Mouse (Mus musculus): ENCODE measurements around the gene Gm21973.

Gene Gm21973

DNA sequence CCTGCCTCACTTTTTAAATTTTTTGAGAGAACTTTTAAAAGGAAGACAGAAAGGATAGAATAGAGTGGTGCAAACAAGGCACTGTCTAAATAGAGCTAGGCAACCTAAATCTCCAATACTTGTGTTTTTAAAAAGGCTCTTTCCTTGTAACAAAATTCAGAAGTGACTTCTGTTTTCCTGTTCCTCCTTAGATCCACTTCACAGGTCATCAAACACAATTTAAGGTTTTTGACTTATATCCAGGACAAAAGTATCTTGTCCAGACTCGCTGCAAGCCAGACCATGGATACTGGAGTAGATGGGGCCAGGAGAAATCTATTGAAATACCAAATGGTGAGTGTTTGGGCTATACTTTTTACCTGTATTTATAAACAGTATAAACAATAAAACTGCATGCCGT is at the start of gene Gm21973:
Gene Gm21973, plus strand, starts transcription at position 301 of the 400 bp plus-strand sequence.
- DNase-seq (ENCODE audit: extremely low spot score, low spot score): no peak

DNA sequence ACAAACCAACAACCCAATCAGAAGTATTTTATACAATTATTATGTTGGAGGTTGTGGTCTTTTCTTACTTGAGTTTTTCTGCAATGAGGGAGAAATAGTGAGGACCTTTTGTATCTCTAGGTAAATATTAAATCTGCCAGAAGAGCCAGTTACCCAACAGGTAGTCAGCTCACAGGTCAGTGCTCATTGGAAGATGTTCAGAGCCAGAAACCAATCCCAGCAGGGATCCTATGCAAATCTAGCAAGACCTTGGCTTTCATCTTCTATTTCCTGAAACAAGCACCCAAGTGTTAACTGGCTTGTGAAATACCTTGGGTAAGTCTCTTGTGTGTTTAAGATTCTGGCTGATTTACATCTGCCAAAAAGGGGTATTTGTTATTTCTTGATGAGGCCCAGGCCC is 48.8 kb upstream of the Gm21973 start:
- DNase-seq (ENCODE audit: extremely low spot score, low spot score): no peak

DNA sequence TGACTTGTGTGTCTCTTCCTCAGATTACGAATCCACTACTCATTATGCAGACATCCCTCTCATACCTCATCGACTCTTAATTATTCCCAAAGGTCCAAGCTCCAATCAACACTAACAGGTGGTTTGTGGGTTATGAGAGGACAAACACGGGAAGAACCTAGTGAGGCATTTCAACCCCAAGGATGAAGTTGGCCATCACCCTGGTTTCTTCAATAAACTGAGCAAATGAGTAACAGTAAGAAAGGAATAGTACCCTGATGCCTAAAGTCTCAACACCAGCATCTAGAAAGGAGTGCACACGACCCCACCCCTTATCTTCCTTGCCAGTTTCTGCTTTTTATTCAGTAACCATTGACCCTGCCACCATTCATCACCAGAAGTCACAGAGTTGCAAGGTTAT is 47.7 kb upstream of the Gm21973 start:
- no peak for DNase-seq (ENCODE audit: extremely low spot score, low spot score)

DNA sequence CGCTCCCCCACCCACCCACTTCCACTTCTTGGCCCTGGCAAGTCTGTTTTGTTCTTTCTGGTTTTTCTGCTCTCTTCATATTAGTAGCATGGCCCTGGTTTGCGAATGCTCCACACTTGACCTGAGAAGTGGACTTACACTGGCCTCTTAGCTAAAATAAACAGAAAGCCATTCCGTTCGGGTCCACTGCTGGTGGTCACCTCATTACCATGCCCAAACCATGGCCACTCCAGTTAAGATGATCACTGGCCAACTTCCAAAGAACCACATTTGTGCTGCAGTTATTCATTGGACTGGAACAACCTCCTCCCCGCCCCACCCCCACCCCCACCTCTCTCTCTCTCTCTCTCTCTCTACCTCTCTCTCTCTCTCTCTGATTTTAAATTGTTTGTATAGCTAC is 43.6 kb upstream of the Gm21973 start:
- no peak for DNase-seq (ENCODE audit: extremely low spot score, low spot score)

DNA sequence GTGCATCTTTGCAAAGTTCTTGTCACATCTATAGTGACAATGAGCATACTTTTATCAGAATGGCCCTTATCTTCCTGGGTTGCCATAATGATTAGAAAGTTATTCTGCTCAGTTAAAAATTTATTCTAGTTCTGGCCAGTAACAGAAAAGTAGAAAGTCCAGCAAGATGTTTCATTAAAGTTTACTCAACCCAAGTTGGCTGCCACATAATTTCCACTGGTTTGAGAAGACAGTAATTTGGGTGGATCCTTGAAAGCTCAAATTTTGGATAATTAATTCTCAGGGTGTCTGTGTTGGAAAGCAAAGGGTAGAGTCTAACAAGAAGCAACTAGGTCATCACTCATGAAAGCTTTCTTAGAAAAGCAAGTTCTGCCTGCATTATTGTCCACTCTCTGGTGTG is 41.5 kb upstream of the Gm21973 start:
- DNase-seq (ENCODE audit: extremely low spot score, low spot score): no peak

DNA sequence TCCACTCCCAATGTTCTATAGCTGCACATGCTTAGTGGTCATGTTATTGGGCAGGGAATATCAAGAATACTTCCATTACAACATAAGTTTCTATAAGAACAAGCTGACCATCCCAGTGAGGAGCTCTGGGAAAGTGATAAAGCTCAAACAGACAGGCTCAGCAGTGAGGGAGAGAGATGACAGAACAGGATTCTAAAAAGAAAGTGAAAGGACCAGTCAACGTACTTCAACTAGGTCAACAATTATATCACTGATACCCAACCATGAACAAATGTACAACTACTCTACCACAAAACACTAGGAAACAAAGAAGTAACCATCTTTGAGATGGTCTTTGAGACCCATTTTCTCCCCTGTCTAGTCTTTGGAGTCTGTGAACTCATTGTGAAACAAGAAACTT is 28.6 kb upstream of the Gm21973 start:
- DNase-seq (ENCODE audit: extremely low spot score, low spot score): no peak

DNA sequence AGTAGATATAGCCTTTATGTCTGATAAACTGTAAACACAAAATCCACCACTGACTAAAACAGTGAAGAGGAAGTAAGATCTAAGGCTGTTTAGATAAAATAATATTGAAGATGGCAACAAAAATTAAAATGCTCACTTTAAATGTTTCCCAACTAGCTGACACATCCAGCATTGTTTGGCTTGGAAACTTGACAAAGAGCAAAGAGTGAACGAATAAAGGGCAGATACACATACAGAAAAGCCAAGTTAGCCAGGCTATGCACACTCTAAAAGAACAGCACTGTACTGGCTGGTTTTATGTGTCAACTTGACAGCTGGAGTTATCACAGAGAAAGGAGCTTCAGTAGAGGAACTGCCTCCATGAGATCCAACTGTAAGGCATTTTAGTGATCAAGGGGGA is 27.1 kb upstream of the Gm21973 start:
- DNase-seq (ENCODE audit: extremely low spot score, low spot score): no peak

DNA sequence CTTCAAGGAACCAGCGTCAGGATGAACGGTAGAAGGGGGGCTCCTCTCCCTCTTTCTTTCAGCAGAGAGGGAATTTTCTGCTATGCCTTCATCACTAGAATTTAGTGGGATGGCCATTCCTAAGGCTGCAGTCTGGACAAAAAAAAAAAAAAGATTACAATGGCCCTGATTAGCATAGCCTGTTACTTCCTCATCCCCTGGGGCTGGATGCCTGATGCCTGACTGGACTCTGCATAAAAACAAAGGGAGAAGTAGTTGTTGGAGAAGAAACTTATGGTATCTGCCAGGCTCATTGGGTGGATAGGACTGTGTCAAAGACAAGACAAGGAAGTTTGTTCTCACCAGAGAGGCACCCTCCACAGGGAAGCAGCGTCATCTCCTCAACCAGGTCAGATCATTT is 25.7 kb upstream of the Gm21973 start:
- no peak for DNase-seq (ENCODE audit: extremely low spot score, low spot score)

DNA sequence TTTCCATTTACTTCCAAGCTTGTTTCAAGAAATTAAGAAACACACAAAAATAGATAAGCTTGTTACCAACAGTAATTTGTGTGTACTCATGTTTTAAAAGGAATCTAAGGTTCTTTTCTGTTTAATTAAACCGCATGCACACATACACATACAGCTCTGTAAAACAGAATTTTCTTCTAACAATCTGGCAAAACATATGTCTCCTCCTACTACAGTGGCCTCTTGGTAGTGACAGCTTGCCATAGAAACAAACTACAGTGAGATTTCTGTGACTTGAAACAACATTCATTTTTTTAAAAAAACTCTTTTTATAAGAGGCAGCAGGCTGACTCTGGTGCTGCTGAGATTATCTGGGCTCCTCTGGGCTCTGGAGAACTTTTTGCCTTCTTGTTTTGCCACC is 18.7 kb upstream of the Gm21973 start:
- DNase-seq (ENCODE audit: extremely low spot score, low spot score): no peak

DNA sequence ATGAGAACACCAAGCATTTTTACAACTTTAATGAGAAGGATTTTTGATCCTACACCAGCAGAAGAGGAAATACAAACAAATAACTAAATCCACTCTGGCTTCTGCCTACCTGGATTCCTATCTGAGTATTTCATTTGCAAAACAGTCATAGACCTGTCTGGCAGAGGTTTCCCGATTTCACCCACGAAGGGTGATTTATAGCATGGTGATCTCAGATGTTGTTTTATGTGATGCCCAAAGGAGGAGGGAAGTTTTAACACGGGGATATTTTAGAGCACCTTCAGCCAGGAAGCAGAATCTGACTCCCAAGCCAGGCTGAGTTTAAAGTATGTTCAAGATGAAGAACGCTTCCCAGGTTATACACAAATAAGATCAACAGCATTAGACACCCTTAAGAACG is 13.4 kb upstream of the Gm21973 start:
- DNase-seq (ENCODE audit: extremely low spot score, low spot score): no peak

DNA sequence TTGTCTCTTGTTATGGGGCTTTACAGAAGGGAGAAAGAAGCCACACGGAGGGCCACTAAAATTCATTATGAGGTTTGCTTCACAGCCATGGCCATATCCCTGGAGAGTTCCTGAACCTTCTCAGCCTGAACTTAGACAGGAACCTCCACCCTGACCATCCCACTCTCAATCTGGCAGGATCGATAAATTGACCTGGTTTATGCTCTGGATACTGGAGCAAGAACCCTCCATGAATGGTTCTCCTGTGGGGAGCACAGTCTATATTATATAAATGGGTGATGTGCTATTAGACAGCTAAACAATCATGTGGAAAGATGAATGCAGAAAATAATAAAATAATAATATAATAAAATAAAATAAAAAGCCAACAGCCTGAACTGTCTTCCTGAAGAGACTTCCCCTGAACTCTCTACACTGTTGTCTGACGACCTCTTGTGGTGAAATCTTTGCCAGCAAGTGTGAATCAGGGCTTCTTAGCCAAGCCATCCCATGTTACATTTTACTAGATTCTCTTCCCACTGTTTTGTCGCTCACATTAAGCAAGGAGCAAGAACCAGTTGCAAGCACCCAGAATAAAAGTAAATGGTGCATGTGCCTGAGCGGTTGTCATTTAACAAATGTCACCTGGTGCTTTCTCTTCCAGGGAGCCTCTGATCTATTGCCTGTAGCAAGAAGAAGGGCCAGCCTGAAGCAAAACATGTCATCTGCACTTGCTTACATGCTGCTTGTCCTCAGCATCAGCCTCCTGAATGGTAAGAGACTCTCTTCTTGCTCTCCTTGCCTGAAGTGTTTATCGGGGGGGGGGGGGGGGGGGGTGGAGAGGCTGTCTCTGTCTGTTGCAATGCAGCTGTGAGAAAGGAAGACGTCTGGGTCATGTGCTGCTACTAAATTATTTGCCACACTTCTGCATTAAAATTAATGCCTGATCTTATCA is 11.4 kb upstream of the Gm21973 start:
- DNase-seq (ENCODE audit: extremely low spot score, low spot score): peak; percentile 16

DNA sequence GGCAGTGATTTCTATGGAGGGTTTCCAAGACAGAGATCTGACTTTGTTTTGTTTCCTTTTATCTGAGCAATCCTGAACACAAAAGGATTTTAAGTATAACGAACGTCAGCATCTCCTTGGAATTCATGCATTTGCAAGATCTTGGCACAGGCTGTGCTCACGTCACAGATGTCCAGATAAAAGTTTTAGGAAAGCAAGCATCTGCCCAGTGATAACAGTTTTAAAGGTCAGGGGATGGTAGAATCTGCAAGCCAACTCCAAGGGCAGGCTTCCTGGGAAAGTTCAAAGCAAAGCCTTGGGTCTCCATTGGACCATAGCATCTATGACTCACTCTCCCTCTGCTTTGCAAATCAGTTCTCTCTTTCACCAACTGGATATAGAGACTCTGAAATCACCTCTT is 5.4 kb downstream of the Gm21973 start:
- no peak for DNase-seq (ENCODE audit: extremely low spot score, low spot score)

DNA sequence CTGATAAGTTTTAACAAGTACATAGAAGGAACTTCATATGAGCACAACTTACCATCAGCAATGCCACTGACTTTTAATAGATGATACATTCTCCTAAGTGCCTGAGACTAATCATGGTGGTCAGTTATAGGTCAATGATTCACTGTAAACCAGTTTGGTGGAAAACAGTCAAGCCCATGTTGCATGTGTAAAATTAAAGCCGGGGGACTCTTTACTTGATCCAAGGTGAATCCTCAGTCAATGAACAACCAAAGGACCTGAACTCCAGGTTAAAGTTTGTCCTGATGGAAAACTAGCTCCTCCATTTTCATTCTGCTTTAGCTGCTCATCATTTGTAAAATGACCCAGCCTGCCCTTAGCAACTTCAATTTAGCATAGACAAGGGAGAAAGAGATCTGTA is 7.4 kb downstream of the Gm21973 start:
- no peak for DNase-seq (ENCODE audit: extremely low spot score, low spot score)

DNA sequence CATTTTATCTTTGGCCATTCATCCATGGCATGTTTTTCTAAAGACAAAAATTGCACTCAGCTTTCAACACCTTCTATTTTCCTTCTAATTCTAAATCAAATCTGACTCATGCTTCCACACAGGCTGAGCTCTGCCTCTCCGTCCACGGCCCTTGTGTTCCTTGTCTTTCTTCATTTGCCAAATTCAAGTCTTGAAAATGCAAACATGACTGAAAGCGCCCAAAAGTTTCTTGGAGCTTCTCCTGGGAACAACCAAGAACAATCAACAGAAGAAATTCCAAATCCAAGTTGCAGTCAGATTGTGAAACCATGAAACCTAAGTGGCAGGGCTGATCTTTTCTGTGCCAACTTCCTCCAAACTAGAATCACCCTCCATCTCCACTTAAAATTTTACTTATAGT is 13.4 kb downstream of the Gm21973 start:
- no peak for DNase-seq (ENCODE audit: extremely low spot score, low spot score)

DNA sequence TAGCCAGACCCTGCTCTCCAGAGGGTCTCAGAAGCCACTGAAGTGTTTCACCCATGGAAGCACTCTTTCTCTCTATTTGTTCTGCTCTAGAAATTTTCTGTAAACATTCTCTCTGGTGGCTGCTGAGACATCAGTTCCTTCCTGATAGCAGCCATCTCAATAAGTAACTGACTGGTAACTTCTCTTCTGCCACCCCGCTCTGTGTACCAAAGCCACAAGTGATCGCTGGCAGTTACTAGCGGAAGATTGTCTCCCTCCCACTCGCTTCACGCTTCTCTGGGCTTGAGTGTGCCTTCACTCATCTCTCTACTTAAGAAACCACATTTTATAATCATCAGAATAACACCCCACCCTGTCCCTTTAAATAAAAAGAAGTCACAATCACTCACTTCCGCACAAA is 21.9 kb downstream of the Gm21973 start:
- DNase-seq (ENCODE audit: extremely low spot score, low spot score): no peak

DNA sequence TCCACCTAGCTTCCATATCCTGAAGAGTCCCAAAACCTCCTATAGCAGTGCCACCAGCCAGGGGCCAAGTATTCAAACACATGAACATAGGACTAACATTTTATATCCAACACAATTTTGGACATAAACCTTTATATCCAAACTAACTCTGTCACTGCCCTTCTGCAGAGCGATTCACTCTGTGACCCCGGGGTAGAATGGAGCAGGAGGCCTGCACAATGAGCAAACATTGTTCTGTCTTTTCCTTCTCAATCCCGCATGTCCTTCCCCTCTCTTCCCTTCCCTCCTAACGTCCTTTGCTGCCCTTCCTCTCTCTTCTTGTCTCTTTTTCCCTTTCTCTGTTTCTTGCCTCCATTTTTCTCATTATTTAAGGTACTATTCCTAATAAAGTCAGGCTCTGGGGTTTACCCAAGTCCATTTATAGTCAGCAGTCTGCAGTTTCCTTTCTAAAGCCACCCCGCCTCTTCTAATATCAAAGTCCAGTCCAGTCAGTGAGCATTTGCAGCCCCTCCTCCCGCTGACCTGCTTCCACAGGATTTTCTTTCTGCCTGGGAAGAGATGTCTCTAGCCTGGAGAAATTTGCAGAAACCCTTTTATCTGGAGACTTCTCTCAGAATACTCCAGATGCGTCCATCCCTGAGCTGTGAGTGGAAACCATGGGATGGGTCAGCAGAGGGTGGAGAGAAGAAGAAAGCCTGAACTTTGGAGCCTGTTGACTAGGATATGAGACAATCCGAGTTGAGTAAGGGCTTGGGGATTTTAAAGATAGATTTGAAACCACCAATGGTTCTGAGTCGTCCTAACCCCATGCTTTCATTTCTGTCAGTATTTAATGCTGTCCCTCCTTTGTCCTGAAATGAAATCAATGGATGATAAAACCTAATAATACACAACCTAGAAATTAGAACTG is 33.1 kb downstream of the Gm21973 start, which contains the start of gene Agxt2:
Gene Agxt2, plus strand, starts transcription at position 494 of the 910 bp plus-strand sequence.
- DNase-seq (ENCODE audit: extremely low spot score, low spot score): no peak

DNA sequence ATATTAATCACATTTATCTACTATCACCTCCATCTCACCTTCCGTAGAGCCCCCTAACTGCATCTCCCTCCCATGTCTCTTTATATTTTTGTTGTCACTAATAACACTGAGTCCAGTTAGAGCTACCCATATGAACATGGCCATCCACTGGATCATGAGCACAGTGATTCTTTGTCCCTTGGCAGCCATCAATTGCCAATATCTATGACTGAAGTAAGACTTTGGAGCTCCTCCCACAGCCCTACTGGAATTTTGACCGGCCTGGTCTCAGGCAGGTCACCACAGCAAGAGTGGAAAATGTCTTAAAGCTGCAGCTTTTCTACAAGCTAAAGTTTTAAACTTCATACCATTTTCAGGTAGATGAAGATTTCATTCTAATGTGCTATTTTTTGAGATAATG is 41.2 kb downstream of the Gm21973 start:
- DNase-seq (ENCODE audit: extremely low spot score, low spot score): no peak

DNA sequence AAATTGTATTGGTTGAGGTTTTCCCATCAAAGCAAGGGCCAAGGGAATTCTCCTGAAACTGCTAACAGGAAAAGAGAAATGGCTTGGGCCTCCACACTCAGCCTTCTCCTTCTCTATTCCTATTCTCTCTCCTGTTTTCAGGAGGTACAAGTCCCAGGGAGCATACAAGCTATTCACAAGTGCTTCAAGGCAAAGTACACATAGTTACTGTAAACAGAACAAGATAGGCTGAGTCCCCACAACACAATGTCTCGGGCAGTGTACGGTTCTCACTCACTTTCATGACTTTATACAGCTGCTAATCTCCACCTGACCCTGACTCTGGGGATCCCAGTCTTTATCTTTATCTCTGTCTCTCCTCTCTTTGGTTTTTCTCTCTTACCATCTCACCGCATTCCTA is 50.2 kb downstream of the Gm21973 start:
- no peak for DNase-seq (ENCODE audit: extremely low spot score, low spot score)

DNA sequence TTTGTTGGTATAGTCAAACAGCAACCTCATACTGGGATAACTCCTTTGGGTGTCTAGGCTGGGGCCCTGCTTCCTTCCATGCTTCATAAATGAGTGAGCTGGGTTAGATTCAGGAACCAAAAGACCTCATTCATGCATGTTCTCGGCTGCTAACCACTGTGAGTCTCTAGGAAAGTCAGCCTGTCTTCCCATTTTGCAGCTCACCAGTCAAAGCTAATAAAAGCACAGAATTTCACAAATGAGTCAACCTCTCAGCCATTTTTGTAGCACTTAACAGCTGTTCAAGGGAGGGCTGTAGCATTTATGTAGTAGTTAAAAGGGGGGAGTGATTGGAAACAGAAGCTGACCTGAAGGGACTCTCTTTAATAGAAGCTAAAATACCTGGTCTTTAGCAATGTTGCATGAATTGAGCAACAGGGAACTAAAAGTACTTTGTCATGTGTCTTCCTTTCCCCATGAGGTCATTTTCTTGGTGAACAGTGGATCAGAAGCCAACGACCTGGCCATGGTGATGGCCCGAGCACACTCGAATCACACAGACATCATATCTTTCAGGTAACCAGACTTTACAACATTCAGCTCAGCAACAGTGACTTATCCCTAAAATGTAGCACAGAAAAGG is 53.3 kb downstream of the Gm21973 start:
- DNase-seq (ENCODE audit: extremely low spot score, low spot score): no peak

DNA sequence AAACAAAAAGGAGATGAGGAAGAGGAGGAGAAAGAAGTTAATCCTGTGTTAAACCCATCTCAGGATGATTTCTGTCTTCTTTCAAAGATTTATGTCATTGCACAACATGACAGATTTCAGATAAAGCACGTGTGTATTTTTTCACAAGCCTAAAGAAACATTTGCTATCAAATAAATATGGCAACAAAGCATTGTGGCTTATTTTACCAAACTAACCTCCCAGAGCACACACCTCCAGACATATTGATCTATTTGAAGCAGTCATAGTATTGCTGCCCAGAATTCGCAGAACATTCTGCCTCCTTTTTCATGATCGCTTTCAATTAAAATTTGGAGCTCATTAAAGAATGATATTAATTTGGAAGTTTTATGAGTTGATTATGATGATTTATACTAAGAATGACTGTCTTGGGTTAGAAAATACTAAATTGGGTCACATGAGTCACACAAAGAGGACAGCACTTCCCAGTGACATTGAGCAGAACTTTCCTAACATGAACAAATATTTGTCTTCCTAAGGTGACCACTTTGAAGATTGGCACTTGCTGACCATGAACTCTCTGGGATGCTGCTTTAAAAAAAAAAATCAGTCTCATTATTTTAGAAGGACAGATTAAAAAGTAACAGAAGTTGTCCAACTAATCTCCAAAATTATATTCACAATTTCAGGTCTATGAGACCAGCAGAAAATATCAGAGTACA is 54.7 kb downstream of the Gm21973 start:
- DNase-seq (ENCODE audit: extremely low spot score, low spot score): no peak

DNA sequence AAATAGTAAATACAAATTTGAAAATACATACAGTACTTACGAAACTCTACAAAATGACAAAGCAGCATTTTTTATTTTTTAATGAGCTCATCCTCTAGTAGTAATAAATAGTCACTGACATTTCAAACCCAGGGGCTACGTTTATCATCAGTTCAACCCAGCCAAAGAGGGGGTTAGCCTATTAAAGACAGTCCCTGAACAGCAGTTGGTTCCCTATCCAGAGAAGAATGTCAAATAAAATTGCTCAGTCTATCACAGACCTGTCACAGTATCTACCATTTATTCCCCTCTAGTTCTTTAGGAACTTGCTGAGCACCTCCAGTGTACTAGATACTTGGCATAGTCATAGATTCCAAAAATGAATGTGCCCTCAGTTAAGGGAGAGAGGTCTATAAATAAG is 62.1 kb downstream of the Gm21973 start:
- no peak for DNase-seq (ENCODE audit: extremely low spot score, low spot score)
